Mouse (Mus musculus) midbrain, postnatal 0 days (tissue): ENCODE data around the gene Ambra1. TPM values are rescaled to one million over a fixed set of nuclear protein-coding genes. Genes with fewer than 3 reads are reported as not detected.

Experiments
- ATAC-seq: fragments of 200-750 bp; cut with Nextera tagmentation; 2 replicates; pipeline ENCODE4 v1.8.0; 2017; ENCODE audit warnings: moderate number of reproducible peaks, mild to moderate bottlenecking, moderate TSS enrichment, moderate library complexity; ENCODE audit not compliant: low FRiP score
- DNase-seq: peaks from one replicate; pipeline ENCODE4 v3.0.0-alpha.2; 2015; ENCODE audit warnings: low spot score
- H3K27ac ChIP-seq: fragments of 300-500 bp; sonication (generic); 2 replicates; pipeline ENCODE4 v1.5.1; 2014; ENCODE audit warnings: low read depth, mild to moderate bottlenecking, low read length, mixed read lengths
- H3K27me3 ChIP-seq: fragments of 300-500 bp; sonication (generic); 2 replicates; pipeline ENCODE4 v1.6.1; 2014; ENCODE audit warnings: low read length, control low read depth, mixed read lengths; ENCODE audit not compliant: insufficient read depth
- H3K36me3 ChIP-seq: fragments of 300-500 bp; sonication (generic); 2 replicates; pipeline ENCODE4 v1.6.1; 2014; ENCODE audit warnings: low read length, control low read depth, mixed read lengths; ENCODE audit not compliant: insufficient read depth
- H3K4me1 ChIP-seq: fragments of 300-500 bp; sonication (generic); 2 replicates; pipeline ENCODE4 v1.6.1; 2014; ENCODE audit warnings: mild to moderate bottlenecking, control low read depth, antibody characterized with exemption, low read length, mixed read lengths; ENCODE audit not compliant: insufficient read depth
- H3K4me2 ChIP-seq: fragments of 300-500 bp; sonication (generic); 2 replicates; pipeline ENCODE4 v1.6.1; 2014; ENCODE audit warnings: low read depth, mild to moderate bottlenecking, low read length, mixed read lengths; ENCODE audit not compliant: poor library complexity, severe bottlenecking
- H3K4me3 ChIP-seq: fragments of 300-500 bp; sonication (generic); 2 replicates; pipeline ENCODE4 v1.5.1; 2014; ENCODE audit warnings: low read depth, mild to moderate bottlenecking, low read length, moderate library complexity
- H3K9ac ChIP-seq: fragments of 300-500 bp; sonication (generic); replicated peaks from 2 replicates; pipeline ENCODE4 v1.6.1; 2014; ENCODE audit warnings: mild to moderate bottlenecking, low read length, moderate library complexity, mixed read lengths; ENCODE audit not compliant: poor library complexity, severe bottlenecking
- H3K9me3 ChIP-seq: fragments of 300-500 bp; sonication (generic); 2 replicates; pipeline ENCODE4 v1.6.1; 2016; ENCODE audit warnings: low read length, control low read depth
- CTCF ChIP-seq: IDR thresholded peaks from 2 replicates; pipeline ENCODE4 v1.5.1; 2016; ENCODE audit warnings: antibody characterized with exemption, mild to moderate bottlenecking
- WGBS: fragments of 180-500 bp; shearing (Covaris S2); extraction: QIAGEN DNeasy Blood & Tissue Kit; methylation state at CpG from one replicate; pipeline ENCODE4 v1.1.7; 2014; 5-methylcytosine and 5-hydroxymethylcytosine counted together
- polyA plus RNA-seq: library from polyadenylated mRNA; unstranded; fragments of >200 nt; fragmentation: Nextera tagmentation; extraction: Ambion mirVana; gene quantifications from 2 replicates; pipeline ENCODE4 v1.2.1, GENCODE M21; 2015
- total RNA-seq: library from RNA; depleted of rRNA; stranded (reverse); fragments of >200 nt; gene quantifications from 2 replicates; pipeline ENCODE4 v1.2.3, GENCODE M21; 2014

The Ambra1 gene
- total and polyA plus RNA-seq, 2 experiments from 2014 or later, result 19.3 to 59.5 TPM

DNA sequence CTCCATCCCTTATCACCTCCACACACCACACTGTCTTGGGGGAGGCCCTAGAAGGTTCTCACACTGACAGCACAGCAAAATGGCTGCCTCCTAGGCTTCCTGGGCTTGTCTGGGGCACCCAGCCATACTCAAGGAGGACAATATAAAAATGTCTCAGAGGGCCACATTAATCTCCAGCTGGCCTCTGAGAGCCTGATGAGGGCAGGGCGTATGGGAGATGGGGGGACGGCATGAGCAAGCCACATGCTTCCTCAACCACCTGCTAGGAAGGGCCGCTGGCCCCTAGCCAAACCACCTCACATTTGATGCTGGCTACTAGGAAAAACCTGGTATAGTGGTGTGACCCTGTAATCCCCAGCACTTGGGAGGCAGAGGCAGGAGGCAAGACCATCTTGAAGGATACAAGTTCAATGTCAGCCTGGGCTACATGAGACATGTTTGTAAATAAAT is 218.9 kb downstream of the Ambra1 start:
- ATAC-seq (no peak), DNase-seq (no peak)
- H3K27ac ChIP-seq, result no peak overlapping the region
- no peaks in the 10 kb centered on the region; the same call in 1 of the 2 replicates for H3K36me3 ChIP-seq
- 79% methylated on average over 3 of the region's 3 CpGs for WGBS
- no peaks in the 10 kb centered on the region for H3K9me3 ChIP-seq
- no peak for TF ChIP-seq CTCF
- no peak overlapping the region for H3K9ac ChIP-seq
- H3K4me1 ChIP-seq, result 0 out of 2 replicates have a peak, but pooled peaks cover 14% of the 10 kb centered on the region
- H3K27me3 ChIP-seq, result no peaks in the 10 kb centered on the region
- no peak overlapping the region for H3K4me2 ChIP-seq
- H3K4me3 ChIP-seq, result no peak overlapping the region

DNA sequence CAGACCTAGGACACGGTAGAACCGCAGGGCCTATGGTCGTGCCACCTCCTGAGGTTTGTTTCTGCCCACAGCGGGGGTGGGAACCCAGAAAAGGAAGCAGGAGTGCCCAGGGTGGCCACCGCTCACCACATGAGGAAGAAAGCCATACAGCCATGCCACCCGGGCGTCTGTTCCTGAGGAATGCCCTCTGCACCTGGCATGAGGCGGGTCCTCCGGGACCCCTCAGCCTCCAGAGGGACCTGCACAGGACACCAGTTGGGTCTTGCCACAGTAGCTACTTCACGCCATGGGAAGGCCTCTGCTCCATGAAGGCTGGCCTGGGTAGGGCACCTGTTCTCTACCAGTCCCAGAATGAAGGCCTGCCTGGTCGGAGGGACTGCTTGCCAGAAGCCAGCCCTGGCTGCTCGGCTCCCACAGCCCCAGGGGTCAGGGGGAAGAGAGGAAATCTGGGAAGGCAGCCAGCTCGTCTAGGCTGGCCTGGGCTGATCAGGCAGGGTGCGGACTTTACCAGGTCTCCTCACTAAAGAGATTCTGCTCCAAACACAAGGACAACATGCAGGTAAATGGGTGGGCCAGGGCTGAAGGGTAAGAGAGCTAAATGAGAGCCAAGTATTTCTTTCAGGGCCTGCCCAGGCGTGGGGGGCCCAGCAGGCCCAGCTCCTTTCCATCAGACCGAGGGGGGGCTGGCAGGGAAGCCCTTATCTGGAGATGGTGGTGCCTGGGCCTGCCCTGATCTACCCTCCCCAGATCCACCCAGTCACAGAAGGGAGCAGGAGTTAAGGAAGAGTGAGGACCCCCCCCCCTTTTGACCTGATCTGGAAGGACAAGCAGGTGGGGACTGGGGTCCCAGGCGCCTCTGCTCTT is 219.7 kb downstream of the Ambra1 start:
- ATAC-seq, result peak; percentile 24
- no peaks in the 10 kb centered on the region for H3K27me3 ChIP-seq
- H3K4me1 ChIP-seq, result 0 out of 2 replicates have a peak, but pooled peaks cover 14% of the 10 kb centered on the region
- 0 out of 2 replicates have a peak overlapping the region, but pooled peaks have one; percentile 19 for H3K9ac ChIP-seq
- H3K4me2 ChIP-seq, result peak overlapping the region; percentile 26
- DNase-seq, result peak; percentile 69
- TF ChIP-seq CTCF, result no peak
- no peaks in the 10 kb centered on the region for H3K9me3 ChIP-seq
- WGBS, result 66% methylated on average over 17 of the region's 17 CpGs
- no peaks in the 10 kb centered on the region; the same call in 1 of the 2 replicates for H3K36me3 ChIP-seq
- peak overlapping the region; percentile 43; the same call in 1 of the 2 replicates for H3K27ac ChIP-seq
- no peak overlapping the region for H3K4me3 ChIP-seq

GRCm38 (mm10) chr2:91950275-91951085 is 220.5 kb downstream of the Ambra1 start:
- peak; percentile 18; the same call in 1 of the 2 replicates for ATAC-seq
- 0 out of 2 replicates have a peak, but pooled peaks cover 14% of the 10 kb centered on the region for H3K4me1 ChIP-seq
- peak overlapping the region; percentile 26 for H3K4me2 ChIP-seq
- 26% methylated on average over 15 of the region's 15 CpGs for WGBS
- DNase-seq, result no peak
- H3K36me3 ChIP-seq, result no peaks in the 10 kb centered on the region
- H3K9ac ChIP-seq, result 0 out of 2 replicates have a peak overlapping the region, but pooled peaks have one; percentile 19
- no peak for TF ChIP-seq CTCF
- H3K27me3 ChIP-seq, result no peaks in the 10 kb centered on the region
- no peak overlapping the region for H3K4me3 ChIP-seq
- H3K27ac ChIP-seq, result 0 out of 2 replicates have a peak overlapping the region, but pooled peaks have one; percentile 32
- no peaks in the 10 kb centered on the region for H3K9me3 ChIP-seq

DNA sequence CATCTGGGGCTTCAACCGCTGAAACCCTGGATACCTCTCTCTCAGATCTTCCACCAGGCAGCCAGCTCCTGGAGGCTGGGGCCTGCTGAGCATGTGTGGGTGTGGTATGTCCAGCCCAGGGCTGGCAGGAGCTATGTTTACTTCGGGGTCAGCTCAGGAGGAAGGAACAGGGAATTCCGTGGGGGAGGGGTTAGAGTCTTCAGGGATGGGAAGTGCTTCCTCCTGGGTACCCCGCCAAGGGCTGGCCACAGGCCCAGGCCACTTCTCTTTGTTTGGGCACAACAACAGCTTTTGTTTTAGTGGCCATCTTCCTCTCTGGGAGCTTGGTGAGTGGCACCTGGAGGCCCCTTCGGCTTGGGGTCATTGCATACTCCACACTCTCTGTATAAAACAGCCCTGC is 223.9 kb downstream of the Ambra1 start:
- TF ChIP-seq CTCF, result 0 out of 2 replicates have a peak, but pooled peaks have one; percentile 17
- H3K36me3 ChIP-seq, result no peaks in the 10 kb centered on the region
- no peak for ATAC-seq
- no peaks in the 10 kb centered on the region for H3K9me3 ChIP-seq
- no peak overlapping the region for H3K27ac ChIP-seq
- H3K4me3 ChIP-seq, result no peak overlapping the region
- no peak overlapping the region for H3K9ac ChIP-seq
- no peaks in the 10 kb centered on the region for H3K27me3 ChIP-seq
- DNase-seq, result no peak
- H3K4me1 ChIP-seq, result 0 out of 2 replicates have a peak, but pooled peaks cover 15% of the 10 kb centered on the region
- 35% methylated on average over 5 of the region's 5 CpGs for WGBS
- H3K4me2 ChIP-seq, result no peak overlapping the region

DNA sequence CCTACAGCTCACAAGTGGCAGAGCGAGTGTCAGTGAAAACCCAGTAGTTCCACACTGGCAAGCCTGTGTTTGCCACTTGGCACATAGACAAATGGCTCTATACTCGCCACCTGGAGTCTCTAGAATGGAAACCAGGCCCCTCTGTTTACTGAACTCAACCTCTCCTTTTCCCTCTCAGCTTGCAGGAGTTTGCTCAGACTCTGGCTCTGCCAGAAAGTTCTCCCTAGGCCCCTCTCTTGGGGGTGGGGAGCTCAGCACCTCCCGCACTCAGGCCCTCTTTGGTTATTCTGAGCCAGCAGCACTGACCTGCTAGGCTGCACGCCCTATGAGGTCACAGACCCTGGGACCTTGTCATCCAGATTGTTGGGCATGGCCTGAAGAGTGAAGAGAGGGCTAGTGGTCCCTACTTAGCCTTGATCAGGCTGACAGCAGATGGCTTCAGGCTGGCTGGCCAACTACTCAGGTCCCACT is 225.2 kb downstream of the Ambra1 start:
- 83% methylated on average over 4 of the region's 4 CpGs for WGBS
- DNase-seq, result no peak
- ATAC-seq, result no peak

More for the DNA sequence above, 225.2 kb downstream of the Ambra1 start:
- TF ChIP-seq CTCF, result no peak
- H3K27ac ChIP-seq, result no peak overlapping the region
- no peaks in the 10 kb centered on the region for H3K27me3 ChIP-seq
- H3K9ac ChIP-seq, result no peak overlapping the region
- H3K4me2 ChIP-seq, result no peak overlapping the region
- H3K9me3 ChIP-seq, result no peaks in the 10 kb centered on the region
- H3K36me3 ChIP-seq, result no peaks in the 10 kb centered on the region
- H3K4me3 ChIP-seq, result no peak overlapping the region
- H3K4me1 ChIP-seq, result peaks cover 8% of the 10 kb centered on the region; the same call in 1 of the 2 replicates
